Mouse (Mus musculus): ENCODE results near the gene Mrpl17.
"Not testable (repeated sequence)": the region's sequence is repeated elsewhere in the genome, so short reads cannot be mapped to it uniquely, and the experiment has no call there.

The Mrpl17 gene

GRCm38 (mm10) chr7:105810877-105811489 is at the start of gene Mrpl17:
TSS of gene Mrpl17 (minus strand) at chr7:105811099.
- peak; percentile 100 for DNase-seq

- not testable (repeated sequence) for DNase-seq
Observed at GRCm38 (mm10) chr7:105855718-105856560, 45.0 kb upstream of the Mrpl17 start.

- DNase-seq = no peak
Observed at GRCm38 (mm10) chr7:105824281-105824680, 13.4 kb upstream of the Mrpl17 start.

- no peak for DNase-seq
Observed at GRCm38 (mm10) chr7:105818483-105818882, 7.6 kb upstream of the Mrpl17 start.

- no peak for DNase-seq
Observed at GRCm38 (mm10) chr7:105816736-105817135, 5.8 kb upstream of the Mrpl17 start.

GRCm38 (mm10) chr7:105813326-105813725 is 2.4 kb upstream of the Mrpl17 start:
- no peak for DNase-seq

GRCm38 (mm10) chr7:105812566-105812965 is 1.7 kb upstream of the Mrpl17 start:
- no peak for DNase-seq

- peak; percentile 40 for DNase-seq
Observed at GRCm38 (mm10) chr7:105811516-105811915, 617 bp upstream of the Mrpl17 start.

GRCm38 (mm10) chr7:105810280-105810876 is 521 bp downstream of the Mrpl17 start:
- no peak for DNase-seq

- DNase-seq = peak; percentile 11
Observed at GRCm38 (mm10) chr7:105809836-105810235, 1.1 kb downstream of the Mrpl17 start.

GRCm38 (mm10) chr7:105808385-105808784 is 2.5 kb downstream of the Mrpl17 start:
- no peak for DNase-seq

GRCm38 (mm10) chr7:105806716-105807115 is 4.2 kb downstream of the Mrpl17 start:
- DNase-seq = no peak

GRCm38 (mm10) chr7:105806125-105806524 is 4.8 kb downstream of the Mrpl17 start:
- DNase-seq = no peak

GRCm38 (mm10) chr7:105803428-105803827 is 7.5 kb downstream of the Mrpl17 start:
- DNase-seq = no peak

GRCm38 (mm10) chr7:105802771-105803170 is 8.1 kb downstream of the Mrpl17 start:
- no peak for DNase-seq

- no peak for DNase-seq
Observed at GRCm38 (mm10) chr7:105802312-105802711, 8.6 kb downstream of the Mrpl17 start.

- no peak for DNase-seq
Observed at GRCm38 (mm10) chr7:105796972-105797371, 13.9 kb downstream of the Mrpl17 start.

GRCm38 (mm10) chr7:105795759-105796366 is 15.0 kb downstream of the Mrpl17 start:
- DNase-seq = no peak

GRCm38 (mm10) chr7:105793701-105794100 is 17.2 kb downstream of the Mrpl17 start:
- no peak for DNase-seq

GRCm38 (mm10) chr7:105791147-105791546 is 19.8 kb downstream of the Mrpl17 start:
- DNase-seq = no peak

GRCm38 (mm10) chr7:105787285-105788140 is 23.4 kb downstream of the Mrpl17 start, which contains the start of gene Dchs1:
TSS of gene Dchs1 (minus strand) at chr7:105787654.
- DNase-seq = no peak
